Mouse (Mus musculus): ENCODE data around the gene Ykt6. TPM values are rescaled to one million over a fixed set of nuclear protein-coding genes. Genes with fewer than 3 reads are reported as not detected.
"Not testable (repeated sequence)": the region's sequence is repeated elsewhere in the genome, so short reads cannot be mapped to it uniquely, and the experiment has no call there.

Gene Ykt6
- total RNA-seq, 2 experiments from 2014 or later, result 61.5 to 66.0 TPM

DNA sequence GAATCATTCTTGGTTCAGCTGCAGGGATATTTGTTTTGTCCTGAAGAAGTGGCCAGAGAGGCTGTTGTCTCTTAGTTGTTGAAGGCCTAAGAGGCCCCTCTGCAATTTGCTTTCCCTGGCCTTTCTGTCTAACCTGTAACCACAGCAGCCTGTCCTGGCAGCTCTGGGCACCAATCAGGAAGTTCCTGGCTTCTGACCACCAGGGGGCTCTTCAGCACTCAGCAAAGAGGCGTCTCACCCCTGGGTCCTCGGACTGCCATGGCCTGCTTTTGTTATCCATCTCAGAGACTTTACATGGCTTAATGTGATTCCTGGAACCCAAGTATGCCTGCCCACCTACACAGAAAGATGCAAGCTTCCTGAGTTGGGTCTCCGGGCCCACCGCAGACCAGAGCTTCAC lies 35.4 kb downstream of the Ykt6 start:
- DNase-seq (ENCODE audit: low spot score in 2 of 2), result peak in 1 of 2 experiments; percentile 59

- DNase-seq (ENCODE audit: low spot score in 2 of 2), result no peak
Observed at GRCm38 (mm10) chr11:5994212-5994611, 38.7 kb downstream of the Ykt6 start.

- no peak for DNase-seq (ENCODE audit: low spot score in 2 of 2)
Observed at GRCm38 (mm10) chr11:5994880-5995279, 39.4 kb downstream of the Ykt6 start.

DNA sequence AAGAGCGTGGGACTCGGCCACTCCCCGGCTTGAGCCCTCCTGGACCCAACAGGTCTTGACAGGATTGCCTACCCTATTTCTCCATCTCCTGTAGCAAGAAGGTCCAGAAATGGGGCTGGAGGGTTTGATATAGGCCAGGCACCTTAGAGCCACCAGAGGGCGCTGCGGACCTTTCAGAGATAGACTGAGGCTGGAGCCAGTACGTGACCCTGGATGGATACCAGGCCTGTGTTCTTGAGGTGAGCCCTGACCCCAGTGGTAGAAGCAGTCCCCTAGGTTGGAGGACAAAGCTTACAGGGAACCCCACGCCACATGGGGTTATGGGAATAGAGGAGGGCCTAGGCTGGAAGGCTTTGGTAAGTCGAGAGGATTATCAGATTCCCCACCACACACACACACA lies 40.5 kb downstream of the Ykt6 start:
- DNase-seq (ENCODE audit: low spot score in 2 of 2), result peak; percentile 77 to 88

DNA sequence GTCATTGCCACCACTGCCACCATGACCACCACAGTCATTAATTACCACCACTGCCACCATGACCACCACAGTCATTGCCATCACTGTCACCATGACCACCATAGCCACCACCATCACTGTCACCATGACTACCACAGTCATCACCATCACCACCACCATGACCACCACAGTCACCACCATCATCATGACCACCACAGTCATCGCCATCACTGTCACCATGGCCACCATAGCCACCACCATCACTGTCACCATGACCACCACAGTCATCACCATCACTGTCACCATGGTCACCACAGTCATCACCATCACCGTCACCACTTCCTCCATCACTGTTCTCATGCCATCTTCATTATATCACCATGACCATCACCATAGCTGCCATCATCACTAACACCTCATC lies 43.0 kb downstream of the Ykt6 start:
- no peak for DNase-seq (ENCODE audit: low spot score in 2 of 2)

GRCm38 (mm10) chr11:5999832-6000771 lies 44.6 kb downstream of the Ykt6 start:
- peak; percentile 61 to 79 for DNase-seq (ENCODE audit: low spot score in 2 of 2)

GRCm38 (mm10) chr11:6000961-6001682 lies 45.6 kb downstream of the Ykt6 start:
- no peak for DNase-seq (ENCODE audit: low spot score in 2 of 2)

DNA sequence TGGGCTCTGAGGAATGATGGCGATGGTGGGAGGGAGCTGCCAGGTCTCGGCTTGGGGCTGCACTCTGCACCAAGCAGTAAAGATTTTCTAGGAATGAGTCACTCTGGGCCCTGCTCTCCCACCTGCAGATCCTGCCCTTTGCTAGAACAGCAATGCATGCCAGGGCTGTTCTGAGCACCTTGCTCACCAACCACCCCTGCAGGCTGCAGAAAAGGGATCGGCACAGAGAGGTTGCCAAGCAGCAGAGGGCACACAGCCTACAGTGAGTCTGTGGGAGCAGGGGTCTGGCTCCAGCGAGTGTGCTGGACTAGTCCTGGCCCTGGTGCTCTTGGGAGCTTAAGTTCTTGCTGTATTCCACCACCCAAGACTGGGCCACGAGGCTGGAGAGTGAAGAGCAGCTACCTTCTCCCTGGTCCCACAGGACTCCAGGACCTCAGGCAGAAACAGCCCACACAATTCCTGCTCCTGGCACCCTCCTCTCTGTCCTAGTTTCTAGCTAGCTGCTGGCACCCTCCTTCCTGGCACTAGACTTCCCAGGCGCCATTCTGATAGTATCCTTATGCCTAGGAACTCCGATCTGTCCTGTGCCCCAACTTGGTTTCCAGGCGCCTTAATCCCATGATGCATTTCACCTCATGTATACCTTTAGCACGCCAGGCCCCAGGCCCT lies 46.6 kb downstream of the Ykt6 start:
- no peak for DNase-seq (ENCODE audit: low spot score in 2 of 2)

- no peak for DNase-seq (ENCODE audit: low spot score in 2 of 2)
Observed at GRCm38 (mm10) chr11:6003046-6003639, 47.6 kb downstream of the Ykt6 start.

DNA sequence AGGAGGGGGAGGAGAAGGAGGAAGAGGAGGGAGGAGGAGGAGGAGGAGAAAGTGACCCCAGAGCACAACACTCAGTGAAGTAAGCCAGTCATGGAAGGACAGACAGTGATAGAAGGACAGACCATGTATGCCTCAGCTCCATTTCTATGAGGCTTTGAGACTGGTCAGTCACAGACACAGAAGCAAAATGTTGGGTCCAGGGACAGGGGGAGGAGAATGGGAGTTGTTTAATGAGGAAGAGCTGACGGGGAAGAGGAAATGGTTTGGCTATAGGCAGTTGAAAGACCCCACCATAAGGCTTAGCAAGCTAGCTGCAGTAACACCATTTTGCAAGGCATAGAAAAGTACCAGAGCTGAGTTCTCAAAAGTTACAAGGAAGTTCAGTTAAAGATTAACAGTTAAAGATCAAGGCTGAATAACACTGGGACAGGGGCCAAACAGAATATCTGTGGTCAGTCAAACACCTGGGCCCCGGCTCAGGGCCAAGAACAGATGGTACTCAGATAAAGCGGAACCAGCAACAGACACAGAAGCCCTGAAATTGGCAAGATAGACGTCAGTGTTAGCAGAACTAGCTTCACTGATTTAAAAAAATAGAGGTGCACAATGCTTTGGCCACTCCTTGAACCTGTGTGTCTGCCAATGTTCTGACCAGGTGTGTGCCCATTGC lies 50.0 kb downstream of the Ykt6 start:
- not testable (repeated sequence) for DNase-seq (ENCODE audit: low spot score in 2 of 2)

- not testable (repeated sequence) for DNase-seq (ENCODE audit: low spot score in 2 of 2)
Observed at GRCm38 (mm10) chr11:6006351-6007009, 51.0 kb downstream of the Ykt6 start.

- DNase-seq (ENCODE audit: low spot score in 2 of 2), result not testable (repeated sequence)
Observed at GRCm38 (mm10) chr11:6007010-6007778, 51.7 kb downstream of the Ykt6 start.

DNA sequence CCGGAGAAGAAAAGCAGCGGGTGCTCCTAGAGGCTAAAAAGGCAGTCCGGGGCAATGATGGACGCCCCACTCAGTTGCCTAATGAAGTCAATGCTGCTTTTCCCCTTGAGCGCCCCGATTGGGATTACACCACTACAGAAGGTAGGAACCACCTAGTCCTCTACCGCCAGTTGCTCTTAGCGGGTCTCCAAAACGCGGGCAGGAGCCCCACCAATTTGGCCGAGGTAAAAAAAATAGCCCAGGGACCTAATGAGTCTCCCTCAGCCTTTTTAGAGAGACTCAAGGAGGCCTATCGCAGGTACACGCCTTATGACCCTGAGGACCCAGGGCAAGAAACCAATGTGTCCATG lies 52.3 kb downstream of the Ykt6 start:
- DNase-seq (ENCODE audit: low spot score in 2 of 2), result not testable (repeated sequence)

GRCm38 (mm10) chr11:6010751-6011482 lies 55.4 kb downstream of the Ykt6 start:
- not testable (repeated sequence) for DNase-seq (ENCODE audit: low spot score in 2 of 2)

GRCm38 (mm10) chr11:6011879-6012278 lies 56.4 kb downstream of the Ykt6 start:
- DNase-seq (ENCODE audit: low spot score in 2 of 2), result no peak

DNA sequence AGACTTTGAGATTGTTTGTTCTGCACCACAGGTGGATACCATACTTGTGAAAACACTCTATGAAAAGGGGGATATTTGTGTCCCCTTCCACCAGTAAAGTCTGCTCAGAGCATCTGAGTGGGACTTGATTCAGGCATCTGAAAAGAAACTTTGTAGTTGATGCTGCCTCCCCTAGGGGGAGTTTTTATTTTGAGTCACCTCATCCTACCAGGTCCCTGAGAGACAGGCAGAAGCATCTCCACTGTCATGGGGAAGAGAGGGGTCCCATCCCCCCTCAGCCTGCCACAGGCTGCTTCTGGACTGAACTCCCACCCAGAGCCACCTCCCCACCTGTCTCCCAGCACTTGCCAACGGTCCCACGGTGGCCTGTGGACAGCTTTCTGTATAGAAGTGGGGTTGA lies 57.9 kb downstream of the Ykt6 start:
- no peak for DNase-seq (ENCODE audit: low spot score in 2 of 2)

DNA sequence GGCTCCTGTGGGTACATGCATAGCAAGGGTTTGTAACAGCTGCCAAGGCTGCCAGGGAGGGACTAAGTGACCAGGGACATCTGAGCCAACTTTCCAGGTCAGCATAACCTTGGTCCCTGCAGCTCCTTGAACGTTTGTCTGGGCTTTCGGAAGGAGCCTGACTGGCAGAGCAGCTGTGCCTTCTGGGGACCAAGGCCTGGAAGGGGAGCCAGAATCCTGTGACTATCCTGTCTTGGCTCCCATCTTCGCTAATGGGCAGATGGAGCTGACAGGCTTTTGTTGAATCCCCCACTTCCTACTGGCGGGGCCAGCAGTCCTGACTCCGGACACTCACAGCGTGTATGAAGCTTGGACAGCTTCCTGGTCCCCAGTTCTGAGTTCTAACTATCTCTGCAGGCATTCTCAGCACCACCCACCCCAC lies 59.5 kb downstream of the Ykt6 start:
- no peak for DNase-seq (ENCODE audit: low spot score in 2 of 2)

- no peak for DNase-seq (ENCODE audit: low spot score in 2 of 2)
Observed at GRCm38 (mm10) chr11:6016368-6016767, 60.9 kb downstream of the Ykt6 start.
